Mouse (Mus musculus): Measurements from ENCODE around the gene Spata18. TPM values are rescaled to one million over a fixed set of nuclear protein-coding genes. Genes with fewer than 3 reads are reported as not detected.

The Spata18 gene
- polyA plus RNA-seq, 1 experiment from 2014 or later: 0.18 TPM

Other genes starting within 250 kb of the Spata18 start
- gene Cwh43, start 245.3 kb upstream of the Spata18 start, polyA plus RNA-seq (2015; fragmentation: Nextera tagmentation; extraction: Ambion mirVana): 0.27 and 0.57 TPM in 2 replicates
- gene Dcun1d4, start 170.4 kb upstream of the Spata18 start, polyA plus RNA-seq (2015; fragmentation: Nextera tagmentation; extraction: Ambion mirVana): 22.8 and 24.7 TPM in 2 replicates
- gene Lrrc66, start 18.9 kb upstream of the Spata18 start, polyA plus RNA-seq (2015; fragmentation: Nextera tagmentation; extraction: Ambion mirVana): 0.08 and 0.17 TPM in 2 replicates
- 24.5 and 25.0 TPM in 2 replicates for gene Sgcb, start 3.6 kb upstream of the Spata18 start, polyA plus RNA-seq (2015; fragmentation: Nextera tagmentation; extraction: Ambion mirVana)

All from kidney, embryonic 15.5 days (tissue).